Comparison of ENCODE assay signal across 9 mouse cellular contexts in the genomic region with DNA sequence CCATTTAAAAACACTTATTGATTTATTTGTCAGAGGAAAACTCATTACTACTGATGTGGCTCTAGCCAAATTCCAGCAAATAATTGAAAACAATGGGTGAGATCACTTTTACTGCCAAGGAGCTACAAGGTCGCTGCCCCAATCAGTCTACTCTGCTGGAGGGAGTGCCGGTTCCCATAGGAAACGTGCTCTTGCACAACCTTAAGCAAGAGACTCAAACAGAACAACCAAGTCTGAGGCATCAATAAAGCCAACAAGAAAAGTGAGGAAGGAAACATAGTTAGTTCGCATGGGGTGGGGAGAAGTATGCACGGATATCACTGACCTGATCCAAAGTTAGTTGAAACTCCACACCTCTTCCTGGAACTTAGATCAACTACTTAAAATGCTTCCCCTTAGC.
DNase-seq lines count a peak whose midpoint lies in the region.
"Had no signal": no experiment of that assay in that cellular context is flagged by ENCODE, and none has a peak within 500 bp of the region (broad histone marks: within the 10 kb centered on the region; RNA-seq: fewer than 3 reads in every experiment).

No protein-coding gene starts in this region.

- DNase-seq in adrenal gland, postnatal 10 days, result peak; percentile 14
- DNase-seq in adrenal gland, postnatal 4 days (ENCODE audit: low spot score in 2 of 2), result no peak
- DNase-seq in kidney, adult 11 months, result peak; percentile 30
- no peak for DNase-seq in kidney, adult 18-20 months
- peak; percentile 14 for DNase-seq in embryo, embryonic 10 days (ENCODE audit: low spot score)
- peak; percentile 39 for DNase-seq in kidney, postnatal 14 days
- DNase-seq in spleen, postnatal 14 days (ENCODE audit: low spot score in 2 of 2), result no peak
- DNase-seq in cerebellum, adult 9-10 months, result no peak
- DNase-seq: cerebellum, adult 11 months had no signal

Comparison
In these comparisons a context has a peak if more than half of its experiments do, and no peak if none do; other contexts are left out.
1. DNase-seq: peak in adrenal gland, postnatal 10 days (single experiment), kidney, adult 11 months (single experiment), embryo, embryonic 10 days (single experiment) and kidney, postnatal 14 days (single experiment); none in adrenal gland, postnatal 4 days (0 of 2), kidney, adult 18-20 months (single experiment), spleen, postnatal 14 days (0 of 2) and cerebellum, adult 9-10 months (single experiment).